Mouse (Mus musculus) ZHBTc4 (cell line): ENCODE measurements around the gene Pcyt2.

Experiments
- DNase-seq: peaks from one replicate; pipeline ENCODE4 v3.0.0-alpha.2; 2011; ENCODE audit warnings: low read depth, low spot score

The Pcyt2 gene

DNA sequence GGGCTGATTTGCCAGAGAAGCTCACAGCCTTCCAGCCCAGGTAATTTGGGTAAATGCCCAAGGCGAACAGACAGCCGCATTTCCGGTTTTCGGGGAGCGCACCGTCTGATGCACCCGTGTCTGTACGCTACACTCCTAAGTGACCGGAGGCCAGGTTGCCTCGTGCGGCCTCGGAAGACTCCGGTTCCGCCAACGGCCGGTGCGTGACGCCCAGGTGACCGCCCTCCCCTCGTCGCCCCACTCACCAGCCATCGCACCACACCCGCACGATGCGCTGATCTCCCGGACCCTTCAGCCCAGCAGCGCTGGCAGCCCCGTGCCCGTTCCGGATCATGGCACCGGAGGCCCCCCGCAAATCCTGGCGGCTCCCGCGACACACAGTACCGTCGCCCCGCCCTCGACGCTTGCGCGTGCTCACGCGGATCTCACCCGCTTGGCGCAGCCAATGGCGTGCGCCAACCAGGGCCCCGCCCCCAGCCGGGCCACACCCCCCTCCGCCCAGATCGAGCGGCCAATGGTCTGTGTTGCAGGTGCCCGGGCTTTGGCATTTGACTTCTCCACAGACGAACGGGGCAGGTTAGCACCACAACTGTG, at the start of gene Pcyt2:
Gene Pcyt2 (minus strand): TSS at position 418 of the 594 bp plus-strand sequence.
- peak; percentile 98 for DNase-seq

GRCm38 (mm10) chr11:120666617-120667016, 48.9 kb upstream of the Pcyt2 start:
- DNase-seq: peak; percentile 62

- DNase-seq: no peak
Measured at GRCm38 (mm10) chr11:120665406-120665805, 47.7 kb upstream of the Pcyt2 start.

- DNase-seq: peak; percentile 95
Measured at GRCm38 (mm10) chr11:120663714-120664113, 46.0 kb upstream of the Pcyt2 start.

DNA sequence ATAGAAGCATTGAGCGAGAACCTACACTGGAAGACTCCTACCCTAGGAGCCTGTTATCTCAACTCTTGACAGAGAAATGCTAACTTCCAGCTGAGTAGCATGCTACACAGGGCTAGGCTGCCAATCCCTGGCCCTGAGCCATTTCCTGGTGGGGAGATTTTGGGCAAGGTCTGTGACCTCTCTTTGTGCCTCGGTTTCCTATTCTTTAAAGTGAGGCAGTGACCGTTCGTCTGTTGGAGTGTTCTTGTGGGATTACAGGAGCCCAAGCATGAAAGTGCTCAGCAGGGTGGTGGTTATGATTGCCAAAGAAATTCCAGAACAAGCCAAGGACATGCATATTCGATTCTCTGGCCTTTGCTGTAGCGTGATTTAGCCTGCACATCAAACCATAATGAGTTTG, 45.0 kb upstream of the Pcyt2 start:
- no peak for DNase-seq

DNA sequence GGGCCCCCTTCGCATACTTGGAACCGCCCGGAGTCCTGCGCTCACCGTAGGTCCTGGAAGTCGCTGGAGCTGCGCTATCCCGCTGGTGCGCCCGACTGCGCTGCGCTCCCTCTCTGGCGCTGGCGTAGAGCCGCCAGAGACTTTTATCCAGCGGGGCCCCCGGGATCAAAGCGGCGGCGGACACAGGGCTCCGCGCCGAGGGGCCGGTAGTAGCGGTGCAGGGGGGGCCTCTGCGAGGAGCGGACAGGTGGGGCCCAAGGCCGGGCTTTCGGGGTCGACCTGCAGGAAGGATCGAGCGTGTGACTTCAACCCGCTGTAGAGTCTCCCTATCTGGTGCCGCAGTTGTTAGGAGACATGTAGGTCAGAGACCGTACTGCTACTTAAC, 43.3 kb upstream of the Pcyt2 start, which contains the start of gene Notum:
Gene Notum (minus strand): TSS at position 100 of the 385 bp plus-strand sequence.
- no peak for DNase-seq

GRCm38 (mm10) chr11:120660301-120661075, 42.8 kb upstream of the Pcyt2 start:
- peak; percentile 84 for DNase-seq

DNA sequence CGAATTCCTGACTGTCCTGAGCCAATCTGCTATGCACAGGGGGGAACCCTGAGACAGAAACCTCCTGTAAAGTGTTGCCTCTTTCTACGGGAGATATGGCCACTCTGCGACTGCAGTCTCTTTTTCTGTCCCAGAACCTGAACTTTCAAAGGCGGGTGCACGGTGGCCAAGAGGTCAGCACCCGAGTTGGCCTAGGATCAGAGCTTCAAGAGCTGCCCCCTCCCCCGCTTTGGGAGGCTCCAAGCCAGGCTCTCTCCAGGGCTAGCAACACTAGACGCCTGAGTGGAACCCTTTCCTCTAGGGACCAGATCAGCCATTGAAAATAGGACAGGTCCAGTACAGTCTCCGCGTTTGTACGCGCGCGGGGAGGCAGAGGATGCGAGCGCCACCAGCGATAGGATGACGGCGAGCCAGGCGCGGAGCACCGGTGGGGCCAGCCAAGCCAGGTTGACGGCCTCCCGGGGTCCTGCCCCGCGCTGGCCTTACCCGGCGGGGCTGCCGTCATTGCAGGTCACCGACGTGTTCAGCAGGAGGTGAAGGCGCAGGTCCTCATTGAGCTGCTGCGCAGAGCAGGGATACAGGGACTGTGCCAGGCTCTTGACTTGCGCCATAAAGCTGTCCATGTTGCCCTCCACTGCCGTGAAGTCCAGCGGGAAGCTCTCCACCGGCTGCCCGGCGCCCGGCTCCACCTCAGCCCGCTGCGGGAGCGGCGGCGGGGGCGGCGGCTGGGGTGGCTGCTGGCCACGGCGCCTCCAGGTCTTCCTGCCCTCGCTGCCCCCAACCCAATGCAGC, 42.0 kb upstream of the Pcyt2 start:
- peak; percentile 34 for DNase-seq

- peak; percentile 95 for DNase-seq
Measured at GRCm38 (mm10) chr11:120658876-120659410, 41.2 kb upstream of the Pcyt2 start.

GRCm38 (mm10) chr11:120657301-120657700, 39.6 kb upstream of the Pcyt2 start:
- DNase-seq: no peak

- DNase-seq: no peak
Measured at GRCm38 (mm10) chr11:120654741-120655140, 37.0 kb upstream of the Pcyt2 start.

DNA sequence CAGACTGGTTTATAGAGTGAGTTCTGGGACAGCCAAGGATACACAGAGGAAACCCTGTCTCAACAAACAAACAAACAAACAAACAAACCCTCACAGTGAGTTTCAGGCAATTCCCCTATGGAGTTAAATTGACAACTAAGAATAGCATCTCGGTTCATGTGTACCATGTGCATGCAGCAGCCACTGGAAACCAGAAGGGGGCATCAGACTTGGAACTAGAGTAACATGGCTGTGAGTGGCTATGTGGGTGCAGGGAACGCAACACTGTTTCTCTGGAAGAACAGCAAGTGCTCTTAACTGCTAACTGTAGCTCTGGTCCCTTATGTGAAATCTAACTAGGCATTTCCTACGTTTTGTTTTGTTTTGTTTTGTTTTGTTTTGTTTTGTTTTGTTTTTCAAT, 34.1 kb upstream of the Pcyt2 start:
- DNase-seq: peak; percentile 83

DNA sequence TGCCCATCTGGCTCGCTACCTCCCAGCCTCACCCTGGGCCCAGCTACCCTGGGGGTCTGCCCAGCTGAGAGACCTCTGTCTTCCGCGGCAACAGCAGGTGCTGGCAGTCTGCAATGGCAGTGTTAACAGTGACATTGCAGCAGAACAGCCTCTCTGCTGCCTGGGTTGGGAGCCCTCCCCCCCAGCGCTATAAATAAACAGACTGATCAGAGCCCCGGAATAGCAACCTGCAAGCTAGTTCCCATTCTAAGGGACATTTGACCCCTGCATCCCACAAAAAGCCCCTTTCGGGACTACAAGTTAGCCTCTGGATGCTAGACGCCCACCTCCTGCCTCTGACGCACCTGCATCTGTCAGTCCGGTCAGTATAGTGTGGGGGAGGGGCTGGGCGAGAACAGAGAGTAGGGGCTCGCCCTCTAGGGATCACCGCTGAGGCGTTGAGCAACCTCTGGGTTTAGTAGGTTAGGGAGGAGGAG, 30.3 kb upstream of the Pcyt2 start, which contains the start of gene Myadml2:
Gene Myadml2 (minus strand): TSS at position 158 of the 476 bp plus-strand sequence.
- DNase-seq: peak; percentile 84

- peak; percentile 19 for DNase-seq
Measured at GRCm38 (mm10) chr11:120647047-120647830, 29.5 kb upstream of the Pcyt2 start.

DNA sequence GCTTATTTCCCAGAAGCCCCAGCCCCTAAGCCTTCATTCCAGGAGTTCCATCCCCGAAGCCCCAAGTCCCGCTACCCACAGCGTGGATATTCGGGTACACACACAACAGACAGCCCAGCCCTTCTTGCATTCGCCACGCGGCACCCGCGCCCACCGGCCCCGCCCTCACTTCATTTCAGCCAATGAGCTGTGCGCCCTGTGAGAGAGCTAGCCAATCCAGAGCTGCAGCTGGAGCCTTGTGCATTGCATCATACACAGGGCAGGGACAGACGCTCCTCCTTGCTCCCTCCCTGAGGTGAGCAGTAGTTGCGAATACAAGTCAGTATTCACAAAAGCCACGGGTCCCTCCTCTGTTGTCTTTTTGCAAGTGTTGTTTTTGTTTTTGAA, 25.9 kb upstream of the Pcyt2 start, which contains the start of gene Pycr1:
Gene Pycr1 (minus strand): TSS at position 169 of the 387 bp plus-strand sequence.
- peak; percentile 96 for DNase-seq

GRCm38 (mm10) chr11:120642939-120643600, 25.3 kb upstream of the Pcyt2 start:
- no peak for DNase-seq

DNA sequence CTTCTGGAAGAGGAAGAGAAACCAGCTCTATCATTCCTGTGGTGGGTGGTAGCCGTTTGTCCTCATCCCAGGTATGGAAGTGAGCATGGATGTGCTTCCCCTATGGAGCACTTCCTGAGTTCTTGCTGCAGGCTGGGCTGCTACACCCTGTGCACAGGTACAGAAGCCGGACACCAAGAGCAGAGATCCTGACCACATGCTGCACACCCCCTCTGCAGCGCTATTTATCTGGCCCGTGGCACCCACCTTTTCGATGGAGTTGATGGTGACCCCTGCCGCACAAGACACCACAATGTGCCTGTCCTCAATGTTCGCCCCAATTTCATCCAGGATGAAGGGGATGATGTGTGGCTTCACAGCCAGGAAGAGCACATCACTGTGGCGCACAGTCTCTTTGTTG, 24.1 kb upstream of the Pcyt2 start:
- no peak for DNase-seq

DNA sequence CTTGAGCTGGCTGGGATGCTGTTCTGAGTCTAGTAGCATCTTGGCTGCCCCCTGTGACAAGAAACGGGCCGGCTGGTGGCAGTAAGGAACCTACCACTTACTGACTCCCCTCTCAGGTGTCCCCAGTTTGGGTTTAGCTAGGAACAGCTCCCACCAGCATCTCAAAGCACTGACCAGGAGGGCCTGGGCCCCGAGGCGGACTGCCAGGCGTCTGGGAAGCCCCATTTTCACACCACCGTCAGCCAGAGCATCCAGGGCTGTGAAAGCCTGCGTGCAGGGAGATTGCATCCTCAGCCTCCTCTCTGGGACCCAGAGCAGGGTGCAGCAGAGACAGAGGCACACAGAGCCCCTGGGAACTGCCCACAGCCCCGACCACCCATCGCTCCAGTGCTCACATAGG, 23.5 kb upstream of the Pcyt2 start:
- no peak for DNase-seq

GRCm38 (mm10) chr11:120634810-120635209, 17.1 kb upstream of the Pcyt2 start:
- peak; percentile 51 for DNase-seq
